Mouse (Mus musculus) megakaryocyte, embryonic 14.5 days (primary cell): ENCODE data around the gene Atp5d. TPM values are rescaled to one million over a fixed set of nuclear protein-coding genes. Genes with fewer than 3 reads are reported as not detected.

Experiments
- H3K27me3 ChIP-seq: replicated peaks from 2 replicates; pipeline ENCODE3; 2012; ENCODE audit warnings: inconsistent platforms
- H3K36me3 ChIP-seq: replicated peaks from 2 replicates; pipeline ENCODE3; 2012; ENCODE audit warnings: low read length, inconsistent platforms, mixed read lengths
- H3K4me1 ChIP-seq: 2 replicates; pipeline ENCODE4 v1.6.1; 2012; ENCODE audit warnings: inconsistent platforms
- H3K4me3 ChIP-seq: replicated peaks from 2 replicates; pipeline ENCODE3; 2012; ENCODE audit warnings: moderate library complexity, mild to moderate bottlenecking, inconsistent platforms
- H3K9me3 ChIP-seq: 2 replicates; pipeline ENCODE4 v1.6.1; 2012; ENCODE audit warnings: inconsistent platforms
- FLI1 ChIP-seq: IDR thresholded peaks from 2 replicates; pipeline ENCODE4 v1.6.1; 2012; ENCODE audit warnings: low read length, inconsistent platforms, mixed read lengths
- GATA1 ChIP-seq: IDR thresholded peaks from 3 replicates; pipeline ENCODE4 v1.6.1; 2012; ENCODE audit warnings: mixed read lengths, low read length, inconsistent platforms, borderline replicate concordance
- polyA plus RNA-seq: library from polyadenylated mRNA; stranded (reverse); fragments of >175 nt; gene quantifications from 2 replicates; pipeline ENCODE4 v1.2.3, GENCODE M21; 2012; ENCODE audit warnings: low replicate concordance; ENCODE audit not compliant: insufficient read depth

Atp5d gene
- polyA plus RNA-seq, 1 experiment = 1,192 TPM

DNA sequence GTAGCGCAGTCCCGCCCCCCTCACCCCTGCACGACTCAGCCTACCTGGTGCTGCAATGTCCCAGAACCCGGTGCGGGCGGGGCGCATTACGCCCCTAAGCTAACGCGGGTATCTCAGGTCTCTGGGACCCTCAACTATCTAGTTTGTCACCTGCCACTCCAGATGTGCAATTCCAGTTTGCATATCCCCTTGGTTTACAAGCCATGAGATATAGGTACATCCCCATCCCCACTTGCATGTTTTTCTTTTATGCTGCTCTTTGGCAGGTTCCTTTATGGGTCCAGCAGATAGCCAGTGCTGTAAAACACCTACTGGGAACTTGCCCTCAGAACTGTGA, 975 bp downstream of the Atp5d start:
- Histone ChIP-seq H3K36me3 (peaks cover 36% of the 10 kb centered on the region), H3K4me3 (peak overlapping the region; percentile 95), H3K9me3 (no peaks in the 10 kb centered on the region), H3K4me1 (peaks cover 68% of the 10 kb centered on the region), H3K27me3 (peaks cover 10% of the 10 kb centered on the region)
- TF ChIP-seq GATA1 = no peak
- TF ChIP-seq FLI1 = no peak

- Histone ChIP-seq H3K27me3 (peaks cover 10% of the 10 kb centered on the region), H3K4me3 (peak overlapping the region; percentile 98), H3K9me3 (no peaks in the 10 kb centered on the region), H3K36me3 (peaks cover 36% of the 10 kb centered on the region), H3K4me1 (peaks cover 75% of the 10 kb centered on the region)
- no peak for TF ChIP-seq FLI1
- no peak for TF ChIP-seq GATA1
Measured at GRCm38 (mm10) chr10:80139975-80140665, 1.7 kb downstream of the Atp5d start.

- peaks cover 37% of the 10 kb centered on the region for H3K36me3 ChIP-seq
- H3K27me3 ChIP-seq = peaks cover 10% of the 10 kb centered on the region
- TF ChIP-seq FLI1 = no peak
- TF ChIP-seq GATA1 = no peak
- peaks cover 81% of the 10 kb centered on the region for H3K4me1 ChIP-seq
- no peaks in the 10 kb centered on the region for H3K9me3 ChIP-seq
- peak within 1 kb of the TSS; percentile 98 for H3K4me3 ChIP-seq
Measured at GRCm38 (mm10) chr10:80140666-80141035, 2.2 kb downstream of the Atp5d start, which contains the start of gene Cbarp. TSS of gene Cbarp (minus strand) at chr10:80140835.

DNA sequence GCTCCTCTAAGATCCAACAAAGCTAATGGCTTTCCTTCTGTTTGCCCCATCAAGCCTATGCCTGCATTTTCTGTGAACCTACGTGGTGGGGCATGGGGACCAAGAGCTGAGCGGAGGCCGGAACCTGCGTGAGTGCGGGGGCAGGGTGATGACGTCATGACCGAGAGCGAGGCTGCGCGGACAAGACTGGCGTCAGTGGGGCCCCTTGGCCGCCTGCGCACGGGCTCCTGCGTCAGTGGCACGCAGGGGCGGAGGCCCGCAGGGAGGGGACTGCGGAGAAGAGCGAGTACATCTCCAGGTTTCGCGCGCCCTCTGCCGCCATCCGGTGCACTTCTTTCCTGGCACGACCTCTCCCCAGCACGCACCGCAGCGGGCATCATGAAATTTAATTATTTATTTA, 2.8 kb downstream of the Atp5d start:
- H3K36me3 ChIP-seq = peaks cover 38% of the 10 kb centered on the region
- peaks cover 10% of the 10 kb centered on the region for H3K27me3 ChIP-seq
- peak; percentile 35; the same call in 1 of the 2 replicates for TF ChIP-seq FLI1
- TF ChIP-seq GATA1 = no peak
- no peaks in the 10 kb centered on the region for H3K9me3 ChIP-seq
- peaks cover 86% of the 10 kb centered on the region for H3K4me1 ChIP-seq
- peak overlapping the region; percentile 98 for H3K4me3 ChIP-seq

DNA sequence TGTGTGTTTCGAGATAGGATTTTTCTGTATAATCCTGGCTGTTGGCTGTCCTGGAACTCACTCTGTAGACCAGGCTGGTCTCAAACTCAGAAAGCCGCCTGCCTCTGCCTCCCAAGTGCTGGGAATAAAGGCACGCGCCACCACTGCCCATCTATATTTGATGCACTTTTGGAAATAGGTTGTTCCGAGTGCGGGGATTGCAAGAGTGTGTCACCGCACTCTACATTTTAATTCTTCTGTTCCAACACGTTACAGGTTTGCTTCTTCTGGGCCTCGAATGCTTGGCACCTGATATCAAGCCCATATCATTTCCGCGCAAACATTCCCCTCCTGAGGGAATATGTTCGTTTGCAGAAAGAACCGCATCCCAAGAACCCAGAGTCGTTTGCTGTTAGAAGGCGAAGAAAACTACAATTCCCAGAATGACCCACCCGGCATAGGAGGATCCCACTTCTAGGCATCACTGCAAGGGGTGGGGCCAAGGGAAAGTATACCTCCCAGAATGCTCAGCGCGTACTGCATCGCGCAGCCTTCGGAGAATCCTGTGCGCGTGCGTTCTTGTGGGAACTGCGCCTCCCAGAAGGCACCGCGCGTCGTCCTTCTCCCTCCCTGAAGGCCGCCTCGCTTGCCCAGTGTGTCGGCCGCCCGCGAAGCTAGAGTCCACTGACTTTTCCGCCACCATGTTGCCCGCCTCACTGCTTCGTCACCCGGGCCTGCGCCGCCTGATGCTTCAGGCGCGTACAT, 3.5 kb downstream of the Atp5d start:
- H3K4me1 ChIP-seq = peaks cover 91% of the 10 kb centered on the region
- no peaks in the 10 kb centered on the region for H3K9me3 ChIP-seq

DNA sequence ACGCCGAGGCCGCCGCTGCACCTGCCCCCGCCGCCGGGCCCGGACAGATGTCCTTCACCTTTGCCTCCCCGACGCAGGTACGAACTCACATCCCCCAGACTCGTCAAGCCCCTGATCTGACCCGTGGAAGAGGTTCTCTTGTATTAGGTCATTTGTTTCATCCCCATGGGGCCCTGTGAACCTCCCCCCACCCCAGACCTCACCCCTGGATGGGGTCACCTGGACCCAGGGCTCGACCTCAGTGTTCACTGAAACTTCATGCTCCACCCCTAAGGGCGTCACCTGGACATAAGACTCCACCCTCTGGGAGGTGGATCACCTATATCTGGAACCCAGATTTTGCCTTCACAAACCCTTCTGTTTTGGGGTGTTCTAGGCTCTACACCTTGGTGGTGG, 4.1 kb downstream of the Atp5d start:
- no peaks in the 10 kb centered on the region for H3K9me3 ChIP-seq
- H3K27me3 ChIP-seq = peaks cover 10% of the 10 kb centered on the region
- H3K4me3 ChIP-seq = peak overlapping the region; percentile 98
- peaks cover 42% of the 10 kb centered on the region for H3K36me3 ChIP-seq
- TF ChIP-seq FLI1 (no peak), GATA1 (no peak)
- peaks cover 92% of the 10 kb centered on the region for H3K4me1 ChIP-seq

More for the DNA sequence above, 3.5 kb downstream of the Atp5d start:
- TF ChIP-seq FLI1 = no peak
- TF ChIP-seq GATA1 = no peak
- Histone ChIP-seq H3K27me3 (peaks cover 10% of the 10 kb centered on the region), H3K4me3 (peak overlapping the region; percentile 98), H3K36me3 (peaks cover 42% of the 10 kb centered on the region)

- peaks cover under 1% of the 10 kb centered on the region for H3K27me3 ChIP-seq
- peaks cover 86% of the 10 kb centered on the region for H3K4me1 ChIP-seq
- H3K36me3 ChIP-seq = peaks cover 42% of the 10 kb centered on the region
- H3K9me3 ChIP-seq = no peaks in the 10 kb centered on the region
- no peak for TF ChIP-seq FLI1
- no peak for TF ChIP-seq GATA1
- H3K4me3 ChIP-seq = peak overlapping the region; percentile 70
Measured at GRCm38 (mm10) chr10:80143664-80144063, 5.2 kb downstream of the Atp5d start.

DNA sequence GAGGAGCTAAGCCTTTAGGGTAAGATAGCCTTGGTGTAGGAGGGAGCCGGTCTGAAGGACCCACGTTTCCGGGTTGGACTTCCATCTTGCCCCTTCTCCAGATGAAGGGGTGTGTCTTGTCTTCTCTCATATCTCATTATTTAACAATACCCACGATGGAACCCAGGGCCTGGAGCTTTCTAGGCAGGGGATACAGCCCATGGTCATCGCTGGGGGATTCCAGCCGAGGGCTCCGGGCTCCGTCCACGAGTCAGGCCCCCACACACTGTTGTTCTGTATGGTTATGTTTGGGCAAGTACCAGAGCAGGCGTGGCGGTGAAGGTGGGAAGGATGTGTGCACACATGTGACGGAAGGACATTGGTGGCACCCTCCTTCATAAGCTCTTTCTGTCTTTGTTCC, 5.7 kb downstream of the Atp5d start:
- H3K9me3 ChIP-seq = no peaks in the 10 kb centered on the region
- TF ChIP-seq GATA1 (no peak), FLI1 (no peak)
- no peaks in the 10 kb centered on the region for H3K27me3 ChIP-seq
- peak overlapping the region; percentile 70 for H3K4me3 ChIP-seq
- peaks cover 82% of the 10 kb centered on the region for H3K4me1 ChIP-seq
- peaks cover 42% of the 10 kb centered on the region for H3K36me3 ChIP-seq

- H3K27me3 ChIP-seq = no peaks in the 10 kb centered on the region
- H3K9me3 ChIP-seq = no peaks in the 10 kb centered on the region
- H3K4me3 ChIP-seq = peak overlapping the region; percentile 34
- peaks cover 73% of the 10 kb centered on the region for H3K4me1 ChIP-seq
- TF ChIP-seq GATA1 (no peak), FLI1 (no peak)
- peaks cover 48% of the 10 kb centered on the region for H3K36me3 ChIP-seq
Measured at GRCm38 (mm10) chr10:80144864-80145838, 6.7 kb downstream of the Atp5d start.
